Mouse (Mus musculus) liver, adult 2 months (tissue): Measurements from ENCODE around the gene Aste1. TPM values are rescaled to one million over a fixed set of nuclear protein-coding genes. Genes with fewer than 3 reads are reported as not detected.

ENCODE experiments used
- DNase-seq: peaks from one replicate; pipeline ENCODE4 v3.0.0-alpha.2; 2011; ENCODE audit warnings: low read depth, low spot score; ENCODE audit errors: extremely low read depth
- H3K27ac ChIP-seq: fragments of 200-500 bp; replicated peaks from 2 replicates; pipeline ENCODE4 v1.5.1; 2012; ENCODE audit warnings: low read depth, mild to moderate bottlenecking, control low read depth, inconsistent platforms, low read length; ENCODE audit not compliant: insufficient read depth
- H3K27me3 ChIP-seq: fragments of 200-500 bp; 2 replicates; pipeline ENCODE4 v1.6.1; 2012; ENCODE audit warnings: mild to moderate bottlenecking, moderate library complexity, low read length, inconsistent platforms; ENCODE audit not compliant: control insufficient read depth, insufficient read depth
- H3K36me3 ChIP-seq: fragments of 200-500 bp; 2 replicates; pipeline ENCODE4 v1.6.1; 2012; ENCODE audit warnings: low read length, inconsistent platforms; ENCODE audit not compliant: control insufficient read depth, insufficient read depth
- H3K4me1 ChIP-seq: fragments of 200-500 bp; 2 replicates; pipeline ENCODE4 v1.6.1; 2011; ENCODE audit warnings: low read length; ENCODE audit not compliant: control insufficient read depth, insufficient read depth
- H3K4me3 ChIP-seq: fragments of 200-500 bp; 2 replicates; pipeline ENCODE4 v1.5.1; 2011; ENCODE audit warnings: low read depth, mild to moderate bottlenecking, control low read depth, low read length, moderate library complexity; ENCODE audit not compliant: insufficient read depth
- H3K79me2 ChIP-seq: fragments of 200-500 bp; 2 replicates; pipeline ENCODE4 v1.6.1; 2012; ENCODE audit warnings: inconsistent platforms, mild to moderate bottlenecking, low read length, moderate library complexity; ENCODE audit not compliant: control insufficient read depth, insufficient read depth
- H3K9ac ChIP-seq: fragments of 200-500 bp; 2 replicates; pipeline ENCODE4 v1.6.1; 2012; ENCODE audit warnings: low read depth, mild to moderate bottlenecking, control low read depth, inconsistent platforms, low read length
- CTCF ChIP-seq: fragments of 200-500 bp; IDR thresholded peaks from 2 replicates; pipeline ENCODE4 v1.5.1; 2011; ENCODE audit warnings: low read depth, low read length, control low read depth
- POLR2A ChIP-seq: fragments of 200-500 bp; IDR thresholded peaks from 2 replicates; pipeline ENCODE4 v1.6.1; 2011; ENCODE audit warnings: low read length, control low read depth; ENCODE audit not compliant: insufficient read depth; ENCODE audit errors: extremely low read depth
- WGBS: fragments of 180-500 bp; shearing (Covaris S2); methylation state at CpG from one replicate; pipeline ENCODE4 v1.1.7; 2018; 5-methylcytosine and 5-hydroxymethylcytosine counted together
- polyA plus RNA-seq: library from polyadenylated mRNA; depleted of rRNA; stranded (reverse); fragments of >200 nt; gene quantifications from 2 replicates; pipeline ENCODE4 v1.2.3, GENCODE M21; 2012; rRNA removed
- total RNA-seq: library from RNA; depleted of rRNA; stranded (reverse); fragments of >200 nt; gene quantifications from 2 replicates; pipeline ENCODE4 v1.2.3, GENCODE M21; 2014; rRNA removed

The Aste1 gene
- total and polyA plus RNA-seq, 2 experiments, result 2.5 to 3.6 TPM

DNA sequence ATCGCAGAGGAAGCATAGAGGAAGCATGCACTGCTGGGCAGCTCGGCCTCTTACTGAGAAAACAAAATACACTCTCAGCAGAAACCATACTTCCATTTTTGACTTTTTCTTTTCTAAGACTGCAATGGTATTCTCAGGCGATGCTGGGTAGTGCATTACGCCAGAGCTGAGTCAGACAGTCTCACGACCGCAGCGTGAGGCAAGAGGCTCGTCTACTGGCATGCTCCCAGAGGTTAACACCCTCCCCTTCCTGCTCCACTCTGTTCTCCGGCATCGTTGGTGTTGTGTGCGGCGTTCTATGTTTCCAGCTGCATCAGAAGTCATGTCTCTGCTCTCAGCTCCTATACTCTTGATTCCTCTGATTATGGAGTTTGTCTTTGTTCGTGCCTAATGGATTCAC lies 63.8 kb downstream of the Aste1 start:
- peak; percentile 29 for DNase-seq
- Histone ChIP-seq H3K27me3 (no peaks in the 10 kb centered on the region), H3K4me1 (no peaks in the 10 kb centered on the region), H3K36me3 (peaks cover 33% of the 10 kb centered on the region), H3K27ac (no peak overlapping the region), H3K79me2 (no peaks in the 10 kb centered on the region), H3K4me3 (no peak overlapping the region), H3K9ac (no peak overlapping the region)
- TF ChIP-seq CTCF (no peak), POLR2A (no peak)
- WGBS, result 80% methylated on average over 13 of the region's 13 CpGs

DNA sequence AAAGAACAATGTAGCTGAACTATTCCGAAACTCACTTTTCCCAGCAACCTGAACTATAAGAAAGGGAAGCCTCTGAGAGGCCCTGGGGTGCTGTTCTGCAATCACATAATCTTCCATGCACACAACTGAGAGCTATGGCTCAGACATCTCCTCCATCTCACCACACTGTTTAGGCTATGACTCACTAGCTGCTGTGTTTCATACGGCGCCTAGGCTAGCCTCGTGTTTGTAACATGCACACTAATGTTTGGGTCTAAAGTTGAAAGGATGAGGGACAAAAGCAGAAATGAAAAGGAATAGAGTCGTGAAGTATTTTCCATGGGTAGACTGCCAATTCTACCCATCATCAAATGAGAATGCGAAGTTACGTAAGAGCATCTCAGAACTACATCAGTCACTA lies 66.3 kb downstream of the Aste1 start:
- no peak for TF ChIP-seq CTCF
- no peak for TF ChIP-seq POLR2A
- Histone ChIP-seq H3K4me3 (no peak overlapping the region), H3K79me2 (no peaks in the 10 kb centered on the region), H3K27ac (no peak overlapping the region), H3K27me3 (no peaks in the 10 kb centered on the region), H3K36me3 (peaks cover 35% of the 10 kb centered on the region), H3K9ac (no peak overlapping the region), H3K4me1 (no peaks in the 10 kb centered on the region; the same call in 1 of the 2 replicates)
- no peak for DNase-seq
- WGBS, result 93% methylated on average over 7 of the region's 7 CpGs

Other genes starting within 250 kb of the Aste1 start
- not detected in 2 replicates for gene Nek11, start 132 bp downstream of the Aste1 start, total RNA-seq
- gene Nek11, start 132 bp downstream of the Aste1 start, polyA plus RNA-seq, result not detected in 2 replicates
- 49.9 and 50.0 TPM in 2 replicates for gene Atp2c1, start 131.9 kb downstream of the Aste1 start, total RNA-seq
- 20.8 and 28.3 TPM in 2 replicates for gene Atp2c1, start 131.9 kb downstream of the Aste1 start, polyA plus RNA-seq
- gene Pik3r4, start 247.6 kb downstream of the Aste1 start, total RNA-seq, result 14.1 and 15.5 TPM in 2 replicates
- 7.0 and 10.0 TPM in 2 replicates for gene Pik3r4, start 247.6 kb downstream of the Aste1 start, polyA plus RNA-seq